Mouse (Mus musculus): ENCODE measurements around the gene Sesn1.

DNA sequence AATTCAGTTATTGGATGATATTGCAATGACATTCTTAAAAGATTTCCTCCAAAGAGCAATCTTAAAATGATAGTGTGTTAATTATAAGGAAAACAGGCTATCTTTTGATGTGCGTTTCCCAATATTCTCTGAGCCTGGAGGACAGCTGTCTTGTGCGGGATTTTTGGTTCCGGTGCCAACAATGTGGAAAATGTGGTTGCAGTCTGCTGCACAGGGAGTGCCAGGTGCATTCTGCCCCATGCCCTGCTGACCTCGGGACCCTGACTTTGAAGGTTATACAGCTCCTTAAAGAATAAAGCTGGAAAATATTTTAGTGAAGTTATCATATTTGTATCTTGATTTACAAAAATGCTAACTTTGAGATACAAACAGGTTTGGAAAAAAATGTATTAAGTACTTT, 98.2 kb downstream of the Sesn1 start:
- no peak for TF ChIP-seq CTCF (IDR thresholded peaks at IDR 0.05; ENCODE audit: extremely low read depth, insufficient read depth, insufficient read length, insufficient replicate concordance)
- no peak for TF ChIP-seq POLR2A (IDR thresholded peaks at IDR 0.05; ENCODE audit: low read depth, low read length)

All from spleen, adult 2 months (tissue).